Mouse (Mus musculus): ENCODE measurements around the gene Lenep.

DNA sequence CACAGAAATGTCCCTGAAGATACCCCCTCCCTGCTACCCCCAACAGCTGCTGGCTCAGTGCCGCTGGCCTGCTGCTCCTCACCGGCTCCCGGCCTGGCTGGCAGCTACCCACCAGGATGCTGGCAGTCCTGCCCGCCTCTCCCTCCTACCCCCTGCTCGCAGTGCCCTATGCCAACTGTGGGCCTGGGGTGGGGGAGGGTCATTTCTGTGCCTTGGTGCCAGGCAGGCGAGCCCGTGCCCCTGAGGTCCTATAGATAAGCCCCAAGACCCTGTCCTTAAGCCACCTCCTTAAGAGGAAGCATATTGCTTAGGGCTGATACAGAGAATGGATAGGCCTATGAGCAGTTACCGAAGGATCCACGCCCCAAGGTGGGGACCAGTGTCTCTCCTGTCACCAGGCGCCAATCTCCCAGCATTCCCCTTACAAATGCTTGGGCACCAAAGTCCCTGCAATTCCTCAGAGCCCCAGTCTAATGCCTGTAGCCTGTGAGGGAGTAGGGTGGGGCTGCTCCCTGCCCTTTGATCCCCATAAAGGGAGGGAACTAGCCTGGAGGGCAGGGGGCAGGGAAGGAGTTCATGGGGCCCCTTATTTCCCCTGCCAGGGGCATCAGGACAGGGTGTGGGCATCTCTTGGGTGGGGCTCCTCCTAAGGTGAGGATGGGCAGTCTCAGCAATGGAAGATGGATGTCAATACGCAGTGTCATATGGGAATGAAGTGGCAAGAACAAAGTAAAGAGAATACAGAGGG, 14.3 kb downstream of the Lenep start:
- TF ChIP-seq CTCF (IDR thresholded peaks at IDR 0.05; ENCODE audit: borderline replicate concordance, extremely low read depth, insufficient read depth, insufficient read length) (no peak), POLR2A (IDR thresholded peaks at IDR 0.05; ENCODE audit: borderline replicate concordance, extremely low read depth, insufficient read depth, insufficient read length, poor library complexity, severe bottlenecking) (no peak)

All from brain, embryonic 14.5 days (tissue).